Mouse (Mus musculus) limb, embryonic 11.5 days (tissue): ENCODE measurements around the gene Ankrd1. TPM values are rescaled to one million over a fixed set of nuclear protein-coding genes. Genes with fewer than 3 reads are reported as not detected.

ENCODE experiments used
- ATAC-seq: fragments of 200-750 bp; cut with Nextera tagmentation; 2 replicates; pipeline ENCODE4 v1.8.0; 2017; ENCODE audit warnings: low read depth; ENCODE audit not compliant: insufficient number of reproducible peaks, low FRiP score, low TSS enrichment
- DNase-seq: peaks from one replicate; pipeline ENCODE4 v3.0.0-alpha.2; 2015; ENCODE audit warnings: low spot score
- H3K27ac ChIP-seq: fragments of 300-500 bp; sonication (generic); replicated peaks from 2 replicates; pipeline ENCODE4 v1.5.1; 2014; ENCODE audit warnings: low read depth, mild to moderate bottlenecking, low read length
- H3K27me3 ChIP-seq: fragments of 300-500 bp; sonication (generic); 2 replicates; pipeline ENCODE4 v1.6.1; 2014; ENCODE audit warnings: mild to moderate bottlenecking, low read length, mixed read lengths; ENCODE audit not compliant: control insufficient read depth, insufficient read depth
- H3K36me3 ChIP-seq: fragments of 300-500 bp; sonication (generic); 2 replicates; pipeline ENCODE4 v1.6.1; 2014; ENCODE audit warnings: mild to moderate bottlenecking, low read length, moderate library complexity, mixed read lengths; ENCODE audit not compliant: control insufficient read depth, insufficient read depth
- H3K4me1 ChIP-seq: fragments of 300-500 bp; sonication (generic); 2 replicates; pipeline ENCODE4 v1.6.1; 2014; ENCODE audit warnings: low read length, mixed read lengths; ENCODE audit not compliant: control insufficient read depth, insufficient read depth
- H3K4me2 ChIP-seq: fragments of 300-500 bp; sonication (generic); 2 replicates; pipeline ENCODE4 v1.6.1; 2014; ENCODE audit warnings: low read depth, mild to moderate bottlenecking, moderate library complexity; ENCODE audit not compliant: severe bottlenecking
- H3K4me3 ChIP-seq: fragments of 300-500 bp; sonication (generic); 2 replicates; pipeline ENCODE4 v1.5.1; 2014; ENCODE audit warnings: low read depth, low read length
- H3K9ac ChIP-seq: fragments of 300-500 bp; sonication (generic); 2 replicates; pipeline ENCODE4 v1.6.1; 2014; ENCODE audit warnings: mild to moderate bottlenecking, low read length
- H3K9me3 ChIP-seq: fragments of 300-500 bp; sonication (generic); 2 replicates; pipeline ENCODE4 v1.6.1; 2016; ENCODE audit warnings: low read length; ENCODE audit not compliant: control insufficient read depth
- WGBS: fragments of 180-500 bp; shearing (Covaris S2); extraction: QIAGEN DNeasy Blood & Tissue Kit; methylation state at CpG from one replicate; pipeline ENCODE4 v1.1.7; 2014; 5-methylcytosine and 5-hydroxymethylcytosine counted together
- polyA plus RNA-seq: library from polyadenylated mRNA; unstranded; fragments of >200 nt; fragmentation: Nextera tagmentation; extraction: Ambion mirVana; gene quantifications from 2 replicates; pipeline ENCODE4 v1.2.1, GENCODE M21; 2014

Ankrd1 gene
- polyA plus RNA-seq, 1 experiment from 2014 or later: 0.80 TPM

DNA sequence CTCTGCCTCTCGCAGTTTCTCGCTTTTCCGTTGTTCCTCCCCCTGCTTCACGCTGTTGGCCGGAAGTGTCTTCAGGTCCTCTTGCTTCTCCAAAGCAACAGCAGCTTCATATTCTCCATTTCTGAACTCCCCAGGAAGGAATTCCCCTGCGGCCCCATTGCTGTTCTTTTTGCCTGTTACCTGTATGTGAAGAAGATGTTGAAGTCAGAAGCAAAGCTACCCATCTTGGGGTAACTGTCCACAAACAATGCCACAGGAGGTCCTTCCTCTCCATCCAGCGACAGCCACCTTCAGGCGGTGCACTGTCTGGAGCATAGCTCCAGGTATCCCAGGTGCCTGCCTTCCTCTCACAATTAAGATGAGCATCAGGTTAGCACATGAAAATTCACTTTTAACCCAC lies 680 bp downstream of the Ankrd1 start:
- Histone ChIP-seq H3K36me3 (no peaks in the 10 kb centered on the region), H3K27ac (no peak overlapping the region), H3K9me3 (no peaks in the 10 kb centered on the region), H3K9ac (no peak overlapping the region), H3K27me3 (no peaks in the 10 kb centered on the region), H3K4me2 (no peak overlapping the region), H3K4me1 (no peaks in the 10 kb centered on the region), H3K4me3 (no peak overlapping the region)
- DNase-seq (no peak), ATAC-seq (no peak)
- WGBS: 91% methylated on average over 8 of the region's 8 CpGs

DNA sequence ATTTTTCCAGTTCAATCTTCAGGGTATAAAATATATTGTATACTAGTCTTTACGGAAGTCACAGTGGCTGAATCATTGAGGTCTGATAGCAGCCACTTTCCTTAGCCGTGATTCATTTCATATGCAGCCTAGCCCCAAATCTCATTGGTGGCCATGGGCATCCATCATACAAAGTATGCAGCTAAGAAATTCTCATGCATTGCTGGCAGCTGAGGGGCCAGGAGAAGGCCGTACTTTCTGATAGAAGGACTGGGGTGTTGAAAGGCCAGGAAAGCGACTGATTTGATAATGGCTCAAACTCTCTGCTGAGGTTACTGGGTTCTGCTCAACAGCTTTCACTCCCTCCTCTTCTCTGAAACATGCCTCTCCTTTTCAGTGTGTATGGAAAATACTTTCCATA lies 3.7 kb downstream of the Ankrd1 start:
- Histone ChIP-seq H3K4me1 (no peaks in the 10 kb centered on the region), H3K9me3 (no peaks in the 10 kb centered on the region), H3K27ac (no peak overlapping the region), H3K36me3 (no peaks in the 10 kb centered on the region), H3K4me2 (no peak overlapping the region), H3K27me3 (no peaks in the 10 kb centered on the region), H3K4me3 (no peak overlapping the region), H3K9ac (no peak overlapping the region)
- no peak for DNase-seq
- 81% methylated on average over 4 of the region's 4 CpGs for WGBS
- ATAC-seq: no peak

DNA sequence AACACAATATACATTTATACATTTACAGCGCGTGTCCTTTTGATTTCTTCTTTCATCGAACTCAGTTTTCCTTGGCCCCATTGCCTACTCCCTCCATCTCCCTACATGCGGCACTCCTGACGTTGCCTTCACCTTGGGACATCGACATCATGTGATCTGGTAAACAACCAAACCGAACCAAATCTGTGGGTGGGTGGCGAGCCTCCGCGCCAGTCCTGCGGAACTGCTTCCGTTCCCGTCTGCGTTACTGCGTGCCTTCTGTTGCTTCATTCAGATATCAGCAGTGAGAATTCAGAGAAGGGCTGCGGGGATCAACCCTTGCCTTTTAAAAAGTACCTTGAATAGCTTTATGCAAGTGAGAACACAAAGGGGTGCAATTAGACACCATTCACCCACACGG lies 7.9 kb downstream of the Ankrd1 start:
- no peak overlapping the region for H3K9ac ChIP-seq
- no peaks in the 10 kb centered on the region for H3K36me3 ChIP-seq
- H3K27ac ChIP-seq: no peak overlapping the region
- H3K4me3 ChIP-seq: no peak overlapping the region
- no peaks in the 10 kb centered on the region for H3K4me1 ChIP-seq
- H3K27me3 ChIP-seq: no peaks in the 10 kb centered on the region
- 54% methylated on average over 17 of the region's 17 CpGs for WGBS
- no peak overlapping the region for H3K4me2 ChIP-seq
- ATAC-seq: no peak
- no peak for DNase-seq
- H3K9me3 ChIP-seq: no peaks in the 10 kb centered on the region

DNA sequence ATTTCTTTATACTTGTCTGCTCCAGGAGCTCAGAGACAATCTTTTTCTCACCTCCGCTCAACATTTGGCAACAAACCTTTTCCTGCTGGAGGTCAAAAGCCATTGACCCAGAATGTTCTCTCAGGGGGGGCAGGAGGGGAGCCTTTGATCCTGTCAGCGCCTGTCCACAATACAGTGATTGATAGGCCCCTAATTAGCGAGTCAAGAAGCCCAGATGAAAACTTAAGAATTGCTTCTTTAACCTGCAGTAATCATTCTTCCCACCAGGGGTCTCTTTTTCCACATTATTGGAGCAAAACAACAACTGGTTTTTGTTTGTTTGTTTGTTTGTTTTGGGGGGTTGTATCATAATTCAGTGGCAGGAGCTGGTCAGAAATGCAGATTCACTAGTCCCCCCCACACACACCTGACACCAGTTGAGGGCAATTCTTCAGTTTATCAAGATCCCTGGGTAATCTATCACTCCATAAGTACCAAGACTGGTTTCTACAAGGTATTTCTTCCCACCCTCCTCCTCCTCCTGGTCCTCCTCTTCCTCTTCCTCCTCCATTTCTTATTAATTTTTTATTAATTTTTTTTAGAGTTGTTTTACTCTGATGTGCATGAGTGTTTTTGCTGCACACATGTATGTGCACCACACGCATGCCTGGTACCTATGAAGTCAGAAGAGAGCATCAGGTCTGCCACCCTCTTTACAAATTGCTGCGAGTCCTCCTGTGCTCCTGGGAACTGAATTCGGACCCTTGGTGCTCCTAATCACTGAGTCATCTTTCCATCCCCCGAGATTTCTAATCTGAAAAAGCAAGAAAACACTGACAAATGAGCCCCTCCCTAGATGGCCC lies 8.6 kb downstream of the Ankrd1 start:
- no peak overlapping the region for H3K9ac ChIP-seq
- H3K4me3 ChIP-seq: no peak overlapping the region
- H3K27ac ChIP-seq: no peak overlapping the region
- H3K4me2 ChIP-seq: no peak overlapping the region
- no peaks in the 10 kb centered on the region for H3K36me3 ChIP-seq
- ATAC-seq (no peak), DNase-seq (peak; percentile 52)
- no peaks in the 10 kb centered on the region for H3K9me3 ChIP-seq
- H3K27me3 ChIP-seq: no peaks in the 10 kb centered on the region
- 30% methylated on average over 7 of the region's 7 CpGs for WGBS
- no peaks in the 10 kb centered on the region for H3K4me1 ChIP-seq

DNA sequence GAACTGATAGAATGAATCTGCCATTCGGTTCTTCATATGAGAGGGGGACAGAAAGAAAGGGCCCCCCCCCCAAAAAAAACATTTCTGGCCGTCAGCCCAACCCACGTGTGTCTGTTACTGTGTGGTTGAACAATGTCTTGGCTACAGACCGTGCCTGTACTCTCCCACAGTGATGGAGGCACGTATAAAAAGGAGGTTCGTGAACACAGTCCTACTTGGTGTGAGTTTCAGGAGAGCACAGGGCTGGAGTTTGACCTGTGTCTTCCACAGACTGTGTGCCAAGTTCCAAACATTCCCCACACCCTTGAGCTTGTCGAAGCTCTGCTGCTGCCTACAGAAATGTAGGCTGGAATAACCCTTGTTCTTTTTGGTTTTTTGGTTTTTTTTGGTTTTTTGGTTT lies 9.4 kb downstream of the Ankrd1 start:
- 46% methylated on average over 7 of the region's 7 CpGs for WGBS
- ATAC-seq: no peak
- H3K36me3 ChIP-seq: no peaks in the 10 kb centered on the region

DNA sequence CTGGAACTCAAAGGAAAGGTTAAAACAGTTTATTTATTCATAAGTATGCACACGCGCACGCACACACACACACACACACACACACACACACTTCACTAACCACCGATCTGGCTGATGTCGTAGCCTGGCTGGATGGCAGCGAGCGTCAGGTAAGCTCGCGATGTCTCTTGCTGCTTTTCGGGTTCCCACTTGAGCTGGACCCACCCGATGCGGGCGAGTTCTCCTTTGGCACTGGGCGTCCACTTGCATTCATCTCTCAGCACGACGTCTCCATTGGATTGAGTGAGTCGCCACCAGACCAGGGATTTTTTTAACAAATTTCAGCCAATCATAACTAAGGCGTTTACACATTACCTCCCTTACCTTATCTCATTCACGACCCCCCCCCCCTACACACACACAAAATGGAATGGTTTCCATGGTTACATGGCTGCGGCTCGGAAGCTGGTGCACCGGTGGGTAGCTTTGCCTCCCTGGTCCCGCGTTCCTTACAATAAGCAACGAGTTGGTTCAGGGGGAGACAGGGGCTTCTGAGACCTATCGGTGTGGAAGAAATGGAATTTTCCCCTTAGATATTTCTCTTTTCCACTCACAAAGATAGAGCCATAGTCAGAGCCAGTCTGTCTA lies 10.5 kb downstream of the Ankrd1 start:
- Histone ChIP-seq H3K9ac (no peak overlapping the region), H3K4me1 (no peaks in the 10 kb centered on the region), H3K27ac (no peak overlapping the region), H3K4me2 (no peak overlapping the region), H3K27me3 (no peaks in the 10 kb centered on the region), H3K9me3 (no peaks in the 10 kb centered on the region), H3K36me3 (no peaks in the 10 kb centered on the region), H3K4me3 (no peak overlapping the region)
- DNase-seq (no peak), ATAC-seq (no peak)
- 93% methylated on average over 26 of the region's 26 CpGs for WGBS

More for the DNA sequence above, 9.4 kb downstream of the Ankrd1 start:
- Histone ChIP-seq H3K9ac (no peak overlapping the region), H3K27me3 (no peaks in the 10 kb centered on the region), H3K4me1 (no peaks in the 10 kb centered on the region), H3K4me3 (no peak overlapping the region), H3K9me3 (no peaks in the 10 kb centered on the region), H3K27ac (no peak overlapping the region), H3K4me2 (no peak overlapping the region)
- DNase-seq: no peak

DNA sequence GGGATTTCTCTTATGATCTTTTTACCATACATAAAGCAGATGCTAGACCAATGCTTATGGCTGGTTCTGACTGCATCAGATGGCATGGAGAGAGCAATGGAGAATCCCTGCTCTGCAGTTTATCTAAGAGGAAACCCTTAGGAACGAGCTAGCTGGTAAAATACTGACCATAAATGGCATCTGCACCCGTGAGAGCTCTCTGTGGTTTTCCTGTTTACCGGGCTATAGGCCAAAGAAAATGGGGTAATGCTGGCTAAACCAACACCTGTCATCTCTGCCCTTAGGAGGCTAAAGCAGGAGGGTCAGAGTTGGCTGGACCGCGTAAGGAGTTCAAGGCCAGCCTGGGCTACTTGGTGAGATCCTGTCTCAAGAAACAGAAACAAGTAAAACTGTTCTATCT lies 16.0 kb downstream of the Ankrd1 start:
- Histone ChIP-seq H3K36me3 (peaks cover 6% of the 10 kb centered on the region; the same call in 1 of the 2 replicates), H3K4me2 (no peak overlapping the region), H3K4me1 (no peaks in the 10 kb centered on the region), H3K9ac (no peak overlapping the region), H3K9me3 (no peaks in the 10 kb centered on the region), H3K4me3 (no peak overlapping the region), H3K27me3 (no peaks in the 10 kb centered on the region), H3K27ac (no peak overlapping the region)
- ATAC-seq (no peak), DNase-seq (no peak)
- 91% methylated on average over 5 of the region's 5 CpGs for WGBS

DNA sequence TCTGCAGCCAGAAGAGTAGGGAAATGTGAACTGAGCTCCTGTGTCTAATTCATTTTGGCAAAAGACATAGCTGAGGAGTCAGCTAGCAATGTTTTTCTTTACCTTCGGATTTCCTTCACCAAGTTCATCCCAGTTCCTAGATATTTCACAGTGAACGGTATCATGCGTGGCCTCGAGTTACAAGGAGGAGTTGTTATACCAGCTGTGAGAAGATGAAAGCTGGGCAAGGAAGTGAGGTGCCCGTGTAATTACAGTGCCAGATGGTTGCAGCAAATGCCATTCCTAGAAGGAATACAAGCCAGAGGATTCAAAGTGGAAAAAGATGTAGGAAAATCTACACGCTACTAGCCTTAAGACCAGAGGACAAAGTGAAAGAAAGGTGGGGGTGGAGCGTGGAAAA lies 21.0 kb downstream of the Ankrd1 start:
- ATAC-seq: no peak

More for the DNA sequence above, 21.0 kb downstream of the Ankrd1 start:
- no peak overlapping the region for H3K4me2 ChIP-seq
- no peak overlapping the region for H3K27ac ChIP-seq
- no peaks in the 10 kb centered on the region for H3K9me3 ChIP-seq
- no peak for DNase-seq
- peaks cover 16% of the 10 kb centered on the region; the same call in 1 of the 2 replicates for H3K36me3 ChIP-seq
- no peaks in the 10 kb centered on the region for H3K4me1 ChIP-seq
- H3K9ac ChIP-seq: no peak overlapping the region
- no peak overlapping the region for H3K4me3 ChIP-seq
- H3K27me3 ChIP-seq: no peaks in the 10 kb centered on the region
- WGBS: 84% methylated on average over 7 of the region's 7 CpGs
